Mouse (Mus musculus): ENCODE data around the gene Kif21b. TPM values are rescaled to one million over a fixed set of nuclear protein-coding genes. Genes with fewer than 3 reads are reported as not detected.
A peak's percentile ranks its signal among the peaks of the same experiment; 100 is the strongest.

Gene Kif21b
- polyA plus RNA-seq, 1 experiment from 2014 or later, result 35.9 TPM

GRCm38 (mm10) chr1:136117069-136117468 lies 14.1 kb upstream of the Kif21b start:
- H3K4me2 ChIP-seq (replicated peaks), result no peak overlapping the region
- ATAC-seq (ENCODE audit: low FRiP score, low read depth), result no peak
- no peak overlapping the region for H3K27ac ChIP-seq
- H3K27me3 ChIP-seq (replicated peaks), result no peaks in the 10 kb centered on the region
- peaks cover 17% of the 10 kb centered on the region for H3K4me1 ChIP-seq
- H3K9me3 ChIP-seq, result no peaks in the 10 kb centered on the region
- no peaks in the 10 kb centered on the region for H3K36me3 ChIP-seq
- H3K9ac ChIP-seq, result no peak overlapping the region
- 84% methylated on average over 9 of the region's 9 CpGs for WGBS
- H3K4me3 ChIP-seq, result no peak overlapping the region

DNA sequence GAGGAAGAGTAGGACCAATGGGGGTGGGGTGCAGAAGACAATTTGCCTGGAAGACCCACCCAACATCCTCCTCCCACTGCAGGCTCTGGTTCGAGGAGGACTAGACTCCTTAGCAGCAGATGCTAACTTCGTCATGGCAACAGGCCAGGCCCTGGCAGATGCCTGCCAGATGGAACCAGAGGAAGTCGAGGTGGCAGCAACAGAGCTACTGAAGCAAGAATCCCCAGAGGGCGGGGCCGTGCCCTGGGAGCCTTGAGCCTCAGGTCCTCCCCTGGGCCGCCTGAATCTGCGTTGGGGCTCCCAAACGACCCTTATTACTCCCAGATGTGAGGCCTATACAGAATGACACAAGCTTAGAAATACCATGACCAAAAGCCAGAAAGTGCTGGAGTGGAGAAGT lies 12.3 kb upstream of the Kif21b start:
- 30% methylated on average over 8 of the region's 8 CpGs for WGBS
- ATAC-seq (ENCODE audit: low FRiP score, low read depth), result no peak
- Histone ChIP-seq H3K4me2 (replicated peaks) (no peak overlapping the region), H3K4me3 (no peak overlapping the region), H3K27me3 (replicated peaks) (no peaks in the 10 kb centered on the region), H3K9ac (no peak overlapping the region), H3K36me3 (no peaks in the 10 kb centered on the region), H3K27ac (no peak overlapping the region), H3K4me1 (peaks cover 17% of the 10 kb centered on the region), H3K9me3 (no peaks in the 10 kb centered on the region)

GRCm38 (mm10) chr1:136119571-136120262 lies 11.5 kb upstream of the Kif21b start:
- Histone ChIP-seq H3K36me3 (no peaks in the 10 kb centered on the region), H3K9ac (no peak overlapping the region), H3K27ac (no peak overlapping the region), H3K9me3 (no peaks in the 10 kb centered on the region), H3K27me3 (replicated peaks) (no peaks in the 10 kb centered on the region), H3K4me3 (no peak overlapping the region), H3K4me2 (replicated peaks) (no peak overlapping the region), H3K4me1 (peaks cover 17% of the 10 kb centered on the region)
- ATAC-seq (ENCODE audit: low FRiP score, low read depth), result no peak
- 62% methylated on average over 7 of the region's 7 CpGs for WGBS

GRCm38 (mm10) chr1:136120263-136120603 lies 11.0 kb upstream of the Kif21b start:
- ATAC-seq (ENCODE audit: low FRiP score, low read depth), result no peak
- no peak overlapping the region for H3K4me2 ChIP-seq (replicated peaks)
- no peak overlapping the region for H3K4me3 ChIP-seq
- H3K9ac ChIP-seq, result no peak overlapping the region
- no peaks in the 10 kb centered on the region for H3K36me3 ChIP-seq
- WGBS, result 74% methylated on average over 1 of the region's 1 CpGs
- no peaks in the 10 kb centered on the region for H3K9me3 ChIP-seq
- no peak overlapping the region for H3K27ac ChIP-seq
- H3K27me3 ChIP-seq (replicated peaks), result no peaks in the 10 kb centered on the region
- peaks cover 17% of the 10 kb centered on the region for H3K4me1 ChIP-seq

DNA sequence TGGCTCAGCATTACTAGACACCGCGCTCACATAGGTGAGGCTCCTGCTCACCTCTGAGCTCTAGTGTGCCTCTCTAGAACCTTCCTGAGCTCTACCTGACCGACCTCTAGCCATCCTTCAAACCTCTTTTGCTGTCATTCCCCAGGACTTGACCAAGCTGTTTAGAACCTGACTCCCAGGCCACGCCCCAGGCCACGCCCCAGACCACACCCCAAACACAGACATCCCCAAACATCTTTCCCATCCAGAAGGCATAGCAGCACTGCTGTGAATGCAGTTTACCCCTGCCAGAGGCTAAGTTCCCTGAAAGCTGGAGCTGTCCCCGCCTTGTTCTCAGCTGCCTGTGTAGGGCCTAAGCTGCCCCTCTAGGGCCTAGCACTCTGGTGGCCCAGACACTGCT lies 10.4 kb upstream of the Kif21b start:
- no peak overlapping the region for H3K4me3 ChIP-seq
- ATAC-seq (ENCODE audit: low FRiP score, low read depth), result no peak
- no peak overlapping the region for H3K27ac ChIP-seq
- no peak overlapping the region for H3K4me2 ChIP-seq (replicated peaks)
- no peaks in the 10 kb centered on the region for H3K27me3 ChIP-seq (replicated peaks)
- H3K9ac ChIP-seq, result no peak overlapping the region
- 57% methylated on average over 6 of the region's 6 CpGs for WGBS
- H3K4me1 ChIP-seq, result peaks cover 17% of the 10 kb centered on the region
- no peaks in the 10 kb centered on the region for H3K36me3 ChIP-seq
- H3K9me3 ChIP-seq, result no peaks in the 10 kb centered on the region

GRCm38 (mm10) chr1:136122030-136122429 lies 9.2 kb upstream of the Kif21b start:
- ATAC-seq (ENCODE audit: low FRiP score, low read depth), result no peak
- WGBS, result 83% methylated on average over 8 of the region's 8 CpGs
- H3K36me3 ChIP-seq, result no peaks in the 10 kb centered on the region
- no peak overlapping the region for H3K9ac ChIP-seq
- H3K9me3 ChIP-seq, result no peaks in the 10 kb centered on the region
- H3K27me3 ChIP-seq (replicated peaks), result no peaks in the 10 kb centered on the region
- H3K27ac ChIP-seq, result no peak overlapping the region
- H3K4me2 ChIP-seq (replicated peaks), result no peak overlapping the region
- H3K4me1 ChIP-seq, result peaks cover 17% of the 10 kb centered on the region
- no peak overlapping the region for H3K4me3 ChIP-seq

GRCm38 (mm10) chr1:136126159-136126765 lies 4.9 kb upstream of the Kif21b start:
- Histone ChIP-seq H3K9ac (no peak overlapping the region), H3K27me3 (replicated peaks) (no peaks in the 10 kb centered on the region), H3K4me3 (no peak overlapping the region), H3K27ac (no peak overlapping the region), H3K9me3 (no peaks in the 10 kb centered on the region), H3K4me1 (peaks cover 23% of the 10 kb centered on the region), H3K4me2 (replicated peaks) (no peak overlapping the region), H3K36me3 (no peaks in the 10 kb centered on the region)
- ATAC-seq (ENCODE audit: low FRiP score, low read depth), result no peak
- WGBS, result 87% methylated on average over 10 of the region's 10 CpGs

DNA sequence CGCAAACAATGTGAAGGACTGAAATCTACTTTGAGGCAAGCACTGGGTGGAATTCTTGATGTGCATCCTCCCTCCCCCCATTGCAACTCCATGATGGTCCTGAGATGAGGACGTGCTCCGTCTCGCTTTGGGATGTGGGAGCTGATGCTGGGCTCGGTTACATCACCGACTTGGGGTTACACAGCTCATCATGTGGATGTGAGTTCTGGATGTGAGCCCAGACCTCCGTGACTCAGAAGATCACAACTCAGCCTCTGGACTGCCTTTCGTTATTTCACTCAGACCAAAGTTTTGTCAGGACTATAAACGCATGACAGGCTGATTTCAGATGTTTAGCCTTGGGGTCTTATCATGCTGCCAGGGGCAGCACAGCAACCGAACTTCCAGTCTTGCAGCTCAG lies 4.3 kb upstream of the Kif21b start:
- Histone ChIP-seq H3K27ac (no peak overlapping the region), H3K27me3 (replicated peaks) (no peaks in the 10 kb centered on the region), H3K9me3 (no peaks in the 10 kb centered on the region), H3K4me3 (no peak overlapping the region), H3K4me2 (replicated peaks) (no peak overlapping the region), H3K36me3 (no peaks in the 10 kb centered on the region), H3K4me1 (peaks cover 24% of the 10 kb centered on the region), H3K9ac (no peak overlapping the region)
- 86% methylated on average over 10 of the region's 10 CpGs for WGBS
- no peak for ATAC-seq (ENCODE audit: low FRiP score, low read depth)

DNA sequence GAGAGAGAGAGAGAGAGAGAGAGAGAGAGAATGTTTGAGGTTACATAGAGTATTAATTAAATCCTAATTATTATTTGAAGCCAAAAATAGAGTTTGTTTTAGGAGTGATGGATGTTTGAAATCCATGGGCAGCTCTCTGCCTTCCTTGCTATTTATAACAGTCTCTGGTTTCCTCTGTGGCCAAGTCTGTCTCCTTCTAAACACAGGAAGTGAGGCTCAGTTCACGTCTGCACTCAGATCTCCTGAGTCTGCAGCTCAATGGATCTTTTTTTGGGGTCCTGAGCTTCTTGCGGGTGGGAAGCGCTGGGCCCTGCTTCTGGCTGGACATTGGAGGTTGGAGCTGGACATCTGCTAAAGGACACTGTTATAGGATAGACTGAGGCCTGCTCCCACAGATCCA lies 3.3 kb upstream of the Kif21b start:
- Histone ChIP-seq H3K36me3 (no peaks in the 10 kb centered on the region), H3K4me1 (peaks cover 31% of the 10 kb centered on the region), H3K9me3 (no peaks in the 10 kb centered on the region), H3K27ac (no peak overlapping the region), H3K4me2 (replicated peaks) (no peak overlapping the region), H3K27me3 (replicated peaks) (no peaks in the 10 kb centered on the region), H3K4me3 (no peak overlapping the region), H3K9ac (no peak overlapping the region)
- 71% methylated on average over 3 of the region's 3 CpGs for WGBS
- ATAC-seq (ENCODE audit: low FRiP score, low read depth), result no peak

- peaks cover 35% of the 10 kb centered on the region for H3K4me1 ChIP-seq
- no peak overlapping the region for H3K27ac ChIP-seq
- H3K27me3 ChIP-seq (replicated peaks), result no peaks in the 10 kb centered on the region
- H3K4me2 ChIP-seq (replicated peaks), result no peak overlapping the region
- WGBS, result 39% methylated on average over 5 of the region's 5 CpGs
- no peak overlapping the region for H3K9ac ChIP-seq
- no peaks in the 10 kb centered on the region for H3K9me3 ChIP-seq
- ATAC-seq (ENCODE audit: low FRiP score, low read depth), result no peak
- no peaks in the 10 kb centered on the region for H3K36me3 ChIP-seq
- no peak overlapping the region for H3K4me3 ChIP-seq
These were observed 2.8 kb upstream of the Kif21b start for GRCm38 (mm10) chr1:136128416-136128815.

- Histone ChIP-seq H3K27ac (no peak overlapping the region), H3K36me3 (no peaks in the 10 kb centered on the region), H3K27me3 (replicated peaks) (no peaks in the 10 kb centered on the region), H3K4me2 (replicated peaks) (no peak overlapping the region), H3K9me3 (no peaks in the 10 kb centered on the region), H3K9ac (no peak overlapping the region), H3K4me1 (peaks cover 42% of the 10 kb centered on the region), H3K4me3 (no peak overlapping the region)
- ATAC-seq (ENCODE audit: low FRiP score, low read depth), result no peak
- whole genome bisulfite sequencing, result 63% methylated on average over 4 of the region's 4 CpGs
These were observed 2.1 kb upstream of the Kif21b start for GRCm38 (mm10) chr1:136128944-136129589.

DNA sequence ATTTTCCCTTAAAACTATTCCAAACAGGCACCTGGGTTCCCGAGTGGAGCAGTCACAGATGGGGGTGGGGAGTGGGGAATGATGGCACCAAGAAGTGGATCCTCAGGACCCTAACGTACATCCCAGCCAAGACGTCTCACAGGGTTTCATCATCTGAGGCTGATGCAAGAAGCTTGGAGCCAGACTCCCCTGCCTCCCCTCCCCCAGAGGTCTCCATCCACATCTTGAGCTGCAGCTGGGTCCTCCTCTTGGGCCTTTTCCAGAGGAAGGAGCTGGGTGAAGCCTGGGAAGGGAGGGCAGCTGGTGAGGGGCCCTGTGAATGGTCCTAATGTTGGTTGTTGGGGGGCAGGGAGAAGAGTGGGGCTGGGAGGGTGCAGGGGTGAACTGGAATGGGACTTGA lies 1.1 kb upstream of the Kif21b start:
- Histone ChIP-seq H3K4me3 (peak overlapping the region; percentile 7; the same call in 1 of the 2 replicates), H3K4me1 (peaks cover 52% of the 10 kb centered on the region), H3K9ac (0 out of 2 replicates have a peak overlapping the region, but pooled peaks have one; percentile 86), H3K4me2 (replicated peaks) (peak overlapping the region; percentile 75), H3K27me3 (replicated peaks) (no peaks in the 10 kb centered on the region; the same call in 1 of the 2 replicates), H3K36me3 (no peaks in the 10 kb centered on the region), H3K27ac (no peak overlapping the region), H3K9me3 (no peaks in the 10 kb centered on the region)
- WGBS, result 64% methylated on average over 3 of the region's 3 CpGs
- ATAC-seq (ENCODE audit: low FRiP score, low read depth), result no peak

Data from neural tube, embryonic 12.5 days (tissue).